Mouse (Mus musculus) gastrocnemius, postnatal 10 days (tissue): ENCODE measurements around the gene Osbpl2. TPM values are rescaled to one million over a fixed set of nuclear protein-coding genes. Genes with fewer than 3 reads are reported as not detected.
A peak's percentile ranks its signal among the peaks of the same experiment; 100 is the strongest.

ENCODE experiments used
- DNase-seq: peaks from one replicate; pipeline ENCODE4 v3.0.0; 2021; ENCODE audit warnings: mixed read lengths
- long read RNA-seq, 2 experiments: library from polyadenylated mRNA; stranded (forward); transcript quantifications; one replicate each; pipeline ENCODE4 v2.0.0; 2021
- total RNA-seq, 2 experiments: library from RNA; stranded (reverse); gene quantifications; 2 replicates each; pipeline ENCODE4 v1.2.3; 2021

Osbpl2 gene
- 10 to 100 TPM; 18.1 to 21.5 TPM for total RNA-seq
- long read RNA-seq, experiment 1, transcript Osbpl2-201 (14 exons, 2,805 nt) = major isoform, 35 of 56 reads
- long read RNA-seq, experiment 1, partial matches to known transcripts = 13 of 56 reads
- long read RNA-seq, experiment 1, other reads (novel, unspliced or antisense) = 8 of 56 reads
- long read RNA-seq, experiment 2, transcript Osbpl2-201 (14 exons, 2,805 nt) = major isoform, 42 of 52 reads
- long read RNA-seq, experiment 2, partial matches to known transcripts = 2 of 52 reads
- long read RNA-seq, experiment 2, other reads (novel, unspliced or antisense) = 7 of 52 reads

DNA sequence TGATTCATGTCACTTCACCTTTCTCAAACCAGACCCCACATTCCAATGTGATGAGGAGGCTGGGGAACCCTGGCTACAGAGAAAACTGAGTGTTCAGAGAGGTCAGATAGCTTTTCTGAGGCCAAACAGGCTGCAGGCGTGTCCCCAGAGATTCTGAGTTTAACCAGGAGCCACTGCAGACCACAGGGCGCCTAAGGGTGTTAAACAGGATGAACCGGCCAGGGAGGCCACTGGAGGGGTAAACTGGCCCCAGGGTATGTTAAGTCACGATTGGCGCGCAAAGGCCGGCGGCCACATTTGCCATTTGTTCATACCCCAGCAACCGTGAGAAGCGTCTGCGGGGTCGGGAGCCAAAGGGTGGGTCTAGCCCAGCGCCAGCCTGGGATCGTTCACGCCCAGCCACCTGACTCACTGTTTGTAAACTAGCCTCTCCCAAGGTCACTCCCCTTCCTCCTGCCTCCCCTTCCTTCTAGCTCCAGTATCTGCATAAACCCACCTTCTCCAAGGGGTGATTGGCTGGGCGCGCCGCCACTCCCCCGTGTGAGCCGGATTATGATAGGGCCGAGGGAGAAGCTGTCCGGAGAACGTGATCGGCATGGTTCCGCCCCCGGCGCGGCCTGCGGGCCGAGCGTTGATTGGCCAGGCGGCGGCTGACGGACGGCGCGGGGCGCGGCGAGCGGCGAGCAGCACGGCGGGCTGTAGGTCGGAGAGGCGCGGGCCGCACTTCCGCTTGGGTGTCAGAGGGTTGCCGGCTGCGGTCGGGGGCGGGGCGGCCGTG, at the start of gene Osbpl2:
Gene Osbpl2, plus strand, starts transcription at position 646 of the 778 bp plus-strand sequence.
- DNase-seq = peak; percentile 99

DNA sequence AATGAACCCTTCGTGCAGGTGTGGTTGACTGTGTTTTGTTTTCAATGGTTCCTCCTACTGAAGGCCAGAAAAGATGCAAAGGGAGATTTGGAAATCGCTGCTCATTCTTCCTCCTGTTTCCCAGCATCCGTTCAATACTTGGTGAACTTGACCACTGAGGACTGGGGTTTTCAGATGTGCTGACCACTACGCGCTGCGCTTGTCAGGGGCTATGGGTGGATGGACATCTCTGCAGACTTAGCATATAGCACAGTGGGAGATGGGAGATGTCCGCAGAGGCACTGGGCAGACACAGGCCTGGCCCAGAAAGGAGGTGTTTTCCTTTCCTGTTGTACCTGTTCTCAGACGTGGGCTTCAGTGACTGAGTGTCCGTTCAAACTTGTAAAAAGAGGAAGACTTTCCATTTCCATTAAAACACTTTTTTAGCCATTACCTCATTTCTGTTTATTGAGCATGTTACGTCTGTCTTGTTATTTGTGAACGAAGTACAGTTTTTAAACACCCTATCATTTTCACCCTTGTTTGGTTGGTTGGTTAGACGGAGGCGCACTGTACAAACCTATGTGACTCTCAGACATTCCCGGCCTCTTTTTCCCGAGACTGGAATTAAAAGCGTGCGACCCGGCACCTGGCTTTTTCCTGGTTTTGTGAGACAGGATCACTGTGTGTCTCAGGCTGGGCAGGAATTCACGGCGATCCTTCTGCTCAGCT, 49.2 kb upstream of the Osbpl2 start:
- DNase-seq = no peak

DNA sequence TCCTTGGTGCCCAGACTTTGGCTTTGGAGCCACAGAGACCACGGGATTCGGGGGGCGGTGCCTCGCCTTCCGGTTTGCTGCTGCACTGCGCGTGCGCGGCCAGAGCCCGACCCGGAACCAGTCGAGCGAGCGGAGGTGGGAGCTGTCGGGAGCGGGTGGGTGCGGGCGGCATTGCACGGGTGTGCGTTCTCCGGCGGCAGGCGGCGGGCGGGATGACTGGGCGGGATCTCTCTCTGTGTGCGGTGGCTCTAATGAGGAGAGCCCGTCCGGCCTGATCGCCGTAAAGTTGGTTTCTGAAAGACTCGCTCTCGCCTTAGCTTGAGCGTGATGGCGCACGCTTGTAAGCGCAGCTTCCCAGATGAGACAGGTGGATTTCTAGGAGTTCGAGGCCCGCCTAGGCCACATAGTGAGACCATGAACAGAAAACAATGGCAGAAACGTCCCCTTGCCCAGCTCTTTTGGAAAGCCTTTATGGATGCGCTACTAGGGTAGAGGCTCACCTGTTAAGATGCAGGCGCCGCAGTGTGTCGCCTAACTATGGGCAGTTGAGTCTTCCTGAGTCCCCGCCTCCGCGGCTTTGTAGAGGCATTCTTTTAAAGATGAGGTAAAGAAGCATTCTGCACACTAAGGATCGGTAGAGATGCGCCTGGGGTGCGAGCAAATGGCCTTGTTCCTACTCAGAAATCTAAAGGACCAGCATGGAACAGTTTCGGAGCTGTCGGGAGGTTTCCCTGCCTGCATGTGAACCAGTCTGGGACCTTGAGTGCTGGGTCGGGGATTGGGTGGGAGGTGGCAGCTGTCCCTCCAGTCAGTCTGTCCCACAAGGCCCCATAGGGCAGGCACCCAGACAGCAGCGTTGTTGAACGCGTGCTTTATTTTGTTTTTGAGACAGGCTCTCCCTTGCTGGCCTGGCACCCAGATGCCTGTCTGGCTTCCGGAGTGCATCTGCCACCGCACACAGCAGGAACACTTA, 48.3 kb upstream of the Osbpl2 start, which contains the start of gene Mtg2:
Gene Mtg2, plus strand, starts transcription at position 108 of the 973 bp plus-strand sequence.
- DNase-seq = peak; percentile 94

DNA sequence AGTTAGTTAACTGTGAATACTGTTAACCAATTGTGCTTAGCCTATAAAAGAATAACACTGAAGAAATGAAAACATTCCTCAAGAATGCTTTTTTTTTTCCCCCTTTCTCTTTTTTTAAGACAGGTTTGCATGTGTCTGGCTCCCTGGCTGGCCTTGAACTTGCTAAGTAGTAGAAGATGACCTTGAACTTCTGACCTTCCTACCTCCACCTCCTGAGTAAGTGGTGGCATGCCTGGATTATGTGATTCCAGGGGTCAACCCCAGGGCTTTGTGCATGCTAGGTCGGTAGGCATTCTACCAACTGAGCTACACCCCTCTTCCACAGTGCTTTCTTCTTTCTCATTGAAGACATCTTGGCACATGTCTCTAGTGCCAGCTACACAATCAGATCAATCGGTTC, 47.4 kb upstream of the Osbpl2 start:
- no peak for DNase-seq

DNA sequence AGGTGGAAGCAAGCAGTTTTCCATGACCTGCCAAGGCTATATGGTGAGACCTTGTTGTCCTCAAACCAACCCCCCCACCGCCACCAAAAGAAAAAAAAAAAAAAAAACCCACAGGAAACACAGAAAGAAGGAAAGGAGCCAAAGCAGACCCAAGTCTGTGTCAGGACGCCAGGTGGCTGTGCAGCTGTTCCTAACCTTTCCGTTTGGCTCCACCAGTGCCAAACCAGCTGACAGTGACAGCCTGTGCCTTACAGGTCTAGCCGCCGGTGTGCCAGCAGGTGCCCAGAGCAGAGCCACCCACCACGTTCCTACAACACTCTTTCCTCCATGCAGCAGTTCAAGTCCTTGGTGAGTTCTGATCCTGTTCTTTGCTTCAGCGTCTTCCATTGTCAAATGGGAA, 46.2 kb upstream of the Osbpl2 start:
- no peak for DNase-seq

DNA sequence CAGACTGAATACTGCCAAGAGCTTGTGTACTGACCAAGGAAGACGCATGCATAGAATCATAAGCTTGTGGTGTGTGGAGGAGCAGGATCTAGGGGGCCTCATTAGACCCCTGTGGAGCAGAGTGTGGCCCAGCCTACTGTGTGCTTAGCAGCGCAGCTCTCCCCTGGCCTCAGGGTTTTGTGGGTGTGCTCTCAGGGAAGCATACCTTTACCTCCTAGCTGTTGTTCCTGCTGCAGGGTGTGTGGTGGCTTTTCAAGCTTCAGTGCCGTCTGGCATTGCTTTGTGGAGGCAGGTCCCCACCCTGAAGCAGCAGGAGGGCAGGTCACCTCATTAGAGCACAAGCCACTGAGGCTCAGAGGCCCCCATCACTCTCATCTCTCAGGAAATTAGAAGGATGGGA, 41.5 kb upstream of the Osbpl2 start:
- no peak for DNase-seq

DNA sequence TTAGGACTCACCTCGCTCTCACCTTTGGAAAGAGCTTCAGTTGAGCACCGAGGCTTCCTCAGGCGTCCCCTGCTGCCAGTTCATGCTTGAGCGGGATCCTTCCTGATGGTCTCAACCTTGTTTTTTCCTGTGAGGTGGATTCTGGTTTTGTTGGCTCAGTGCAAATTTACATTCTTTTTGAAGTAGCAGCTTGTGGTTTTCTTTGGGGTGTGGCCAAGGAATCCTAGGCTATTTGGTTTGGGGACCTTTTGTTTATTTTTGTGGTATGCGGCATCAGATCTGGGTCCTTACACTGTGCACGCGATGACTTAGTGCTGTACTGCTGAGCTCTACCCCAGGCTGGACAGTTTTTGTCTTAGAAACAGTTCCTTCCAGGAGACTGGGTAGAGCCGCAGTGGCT, 38.4 kb upstream of the Osbpl2 start:
- no peak for DNase-seq

DNA sequence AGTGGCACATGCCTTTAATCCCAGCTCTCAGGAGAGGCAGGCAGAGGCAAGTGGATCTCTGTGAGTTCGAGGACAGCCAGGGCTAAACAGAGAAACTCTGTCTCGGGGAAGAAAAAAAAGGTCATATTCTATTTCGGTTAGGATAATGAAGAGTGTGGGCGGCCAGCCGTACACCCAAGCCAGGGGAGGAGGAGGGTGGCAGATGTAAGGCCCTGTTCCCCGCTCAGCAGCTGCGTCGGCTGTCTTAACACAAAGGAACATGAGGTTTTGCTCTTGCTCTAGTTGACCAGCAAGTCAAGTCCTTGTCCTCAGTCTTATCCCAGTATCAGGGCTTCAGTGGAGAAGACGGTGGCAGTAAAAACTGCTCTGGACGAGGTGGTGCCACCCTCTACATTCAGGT, 36.0 kb upstream of the Osbpl2 start:
- no peak for DNase-seq

DNA sequence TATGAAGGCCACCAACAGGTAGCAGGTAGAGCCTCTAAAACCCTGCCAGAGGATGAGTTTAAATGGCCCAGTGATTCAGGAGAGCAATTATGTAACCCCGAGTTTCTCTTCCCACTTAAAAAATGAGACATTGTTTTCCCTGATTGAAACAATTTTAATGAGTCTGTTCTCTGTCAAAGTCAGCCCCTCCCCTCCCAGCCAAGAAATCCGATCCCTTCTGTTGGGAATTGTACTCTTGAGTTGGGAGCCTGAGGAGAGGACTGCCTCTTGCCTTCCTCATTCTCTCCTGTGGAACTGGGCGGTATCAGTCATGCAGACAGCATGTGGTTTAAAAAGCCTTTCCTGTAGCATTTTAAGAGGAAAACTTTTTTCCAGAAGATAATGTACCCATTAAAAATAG, 34.5 kb upstream of the Osbpl2 start:
- DNase-seq = no peak

DNA sequence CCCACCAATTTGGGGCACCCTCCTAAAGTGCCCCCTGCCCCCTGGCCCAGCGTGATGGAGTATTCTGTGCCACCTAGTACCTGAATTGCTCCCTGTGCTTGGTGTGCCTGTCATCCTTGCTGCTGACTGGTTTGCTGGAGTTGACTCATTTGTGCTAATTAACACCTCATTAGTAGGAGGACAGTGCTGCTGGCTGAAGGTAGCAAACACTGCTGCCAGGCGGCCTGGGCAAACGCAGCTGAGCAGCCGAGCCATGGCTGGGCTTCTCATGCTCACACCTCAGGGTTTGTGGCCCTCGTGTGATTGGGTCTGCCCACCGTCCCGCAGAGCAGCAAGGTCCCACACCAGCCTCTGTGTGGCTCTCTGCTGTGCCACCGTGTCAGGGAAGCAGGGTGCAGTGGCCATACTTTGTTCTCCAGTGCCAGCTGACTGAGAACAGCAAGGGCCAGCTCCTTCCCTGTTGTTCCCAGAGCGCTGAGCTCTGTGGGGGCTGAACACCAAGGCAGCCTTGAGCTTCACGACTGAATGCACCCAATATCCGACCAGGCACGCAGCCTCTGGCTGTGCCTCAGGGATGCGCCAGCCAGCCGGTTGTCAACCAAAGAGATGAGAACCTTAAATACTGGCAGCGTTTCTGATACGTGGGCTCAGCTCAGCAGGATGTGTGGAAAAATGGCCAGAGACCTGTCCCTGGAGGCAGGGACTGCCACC, 33.0 kb upstream of the Osbpl2 start:
- DNase-seq = no peak

DNA sequence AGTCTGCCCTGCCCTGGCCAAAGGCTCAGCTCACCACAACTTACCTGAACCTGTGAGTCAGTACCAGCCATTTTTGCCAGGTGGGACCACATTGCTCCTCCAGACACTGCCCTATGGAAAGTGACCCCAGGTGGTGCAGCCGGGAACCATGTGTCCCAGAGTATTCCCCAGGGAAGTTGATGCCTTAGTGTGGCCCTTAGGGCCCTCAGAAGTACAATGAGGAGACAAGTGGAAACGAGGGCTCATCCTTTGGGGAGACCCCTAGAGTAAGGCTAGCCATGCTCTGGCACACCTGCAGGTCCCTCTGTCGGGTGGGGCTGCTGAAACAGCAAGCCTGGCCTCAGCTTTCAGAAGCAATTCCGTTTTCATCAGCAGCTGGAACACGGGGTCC, 32.5 kb upstream of the Osbpl2 start:
- no peak for DNase-seq

DNA sequence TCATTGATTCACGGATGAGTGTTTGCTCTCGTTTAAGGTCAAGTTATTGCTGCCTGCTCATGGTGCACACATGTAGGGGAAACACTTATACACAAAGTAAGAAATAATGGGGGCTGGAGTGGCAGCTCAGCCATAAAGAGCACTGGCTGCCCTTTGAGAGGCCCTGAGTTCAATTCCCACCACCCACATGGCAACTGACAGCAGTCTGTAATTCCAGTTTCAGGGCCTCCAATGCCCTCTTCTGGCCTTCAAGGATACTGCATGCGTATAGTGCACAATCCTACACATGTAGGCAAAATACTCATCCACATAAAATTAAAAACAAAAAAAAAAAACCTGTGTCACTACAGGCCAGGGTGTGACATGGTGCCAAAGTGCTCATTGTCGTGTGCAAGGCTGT, 31.6 kb upstream of the Osbpl2 start:
- no peak for DNase-seq

DNA sequence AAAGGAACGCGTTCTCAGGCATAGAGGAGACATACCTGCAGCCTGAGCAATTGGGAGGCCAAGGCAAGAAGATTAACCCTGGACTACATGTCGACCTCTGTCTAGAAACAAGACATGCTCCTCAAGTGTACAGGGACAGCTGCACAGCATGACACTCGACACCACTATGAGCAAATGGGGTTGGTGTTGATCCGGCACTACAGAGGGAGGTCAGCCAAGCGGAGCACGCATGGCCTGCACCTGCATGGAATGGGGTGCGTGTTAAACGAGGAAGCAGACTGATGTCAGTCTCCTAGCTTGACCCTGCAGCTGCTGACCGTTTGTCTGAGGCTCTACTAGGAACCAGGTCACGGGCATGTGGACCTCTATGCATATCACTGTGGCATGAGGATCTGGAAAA, 28.8 kb upstream of the Osbpl2 start:
- no peak for DNase-seq

DNA sequence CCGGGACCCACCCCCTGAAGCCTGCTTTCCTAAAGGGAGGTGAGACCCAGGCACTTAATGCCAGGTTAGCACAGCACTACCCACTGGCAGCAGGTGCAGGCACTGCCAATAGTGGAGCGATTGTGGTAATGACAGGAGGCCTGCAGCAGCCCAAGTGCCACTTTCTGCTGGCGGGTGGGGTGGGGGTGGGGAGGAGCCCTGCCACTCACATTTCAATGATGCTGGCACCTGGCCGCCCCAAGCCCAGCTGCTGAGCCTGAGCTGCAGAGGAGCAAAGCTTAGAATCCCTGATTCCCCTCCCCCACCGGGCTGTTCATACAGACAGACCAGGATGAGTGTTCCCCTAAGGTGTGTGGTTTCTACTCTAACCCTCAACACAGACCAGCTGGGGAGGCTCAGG, 23.4 kb upstream of the Osbpl2 start:
- no peak for DNase-seq

DNA sequence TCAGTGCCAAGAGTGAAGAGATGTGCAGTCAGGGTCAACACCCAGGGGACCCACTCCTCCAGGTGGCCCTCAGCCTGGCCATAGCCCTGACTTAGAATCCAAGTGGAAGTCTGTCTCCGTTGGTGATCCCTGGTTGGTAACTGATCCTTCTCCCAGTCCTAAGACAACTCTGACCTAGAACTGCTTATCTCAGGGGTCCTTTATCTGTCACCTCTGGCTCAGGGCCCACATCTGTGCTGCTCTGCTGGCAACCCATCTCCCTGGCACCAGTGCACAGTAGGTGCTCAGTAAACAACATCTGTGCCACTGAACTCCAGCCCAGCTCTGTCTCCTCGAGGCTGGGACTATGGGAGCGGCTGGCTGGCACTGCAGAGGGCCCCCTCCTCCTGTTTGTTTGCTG, 21.5 kb upstream of the Osbpl2 start:
- no peak for DNase-seq

DNA sequence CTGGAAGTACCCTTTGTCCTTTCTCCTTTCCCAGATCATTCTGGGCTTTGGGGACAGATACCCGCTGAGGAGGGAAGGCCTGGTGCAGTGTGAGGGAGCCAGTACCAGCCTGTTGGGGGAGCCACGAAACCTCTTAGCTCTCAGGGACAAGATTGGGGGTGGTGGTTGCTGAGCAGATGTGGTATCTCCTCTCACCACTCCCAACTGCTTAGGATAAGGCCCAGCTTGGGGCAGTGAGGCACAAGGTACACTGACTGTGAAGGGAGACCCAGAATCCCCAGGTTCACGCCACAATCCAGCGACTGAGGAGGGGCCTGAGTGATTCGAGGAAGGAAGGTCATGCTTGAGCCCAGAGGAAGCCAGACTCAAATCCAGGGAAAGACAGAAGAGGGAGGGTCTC, 20.9 kb upstream of the Osbpl2 start:
- no peak for DNase-seq

DNA sequence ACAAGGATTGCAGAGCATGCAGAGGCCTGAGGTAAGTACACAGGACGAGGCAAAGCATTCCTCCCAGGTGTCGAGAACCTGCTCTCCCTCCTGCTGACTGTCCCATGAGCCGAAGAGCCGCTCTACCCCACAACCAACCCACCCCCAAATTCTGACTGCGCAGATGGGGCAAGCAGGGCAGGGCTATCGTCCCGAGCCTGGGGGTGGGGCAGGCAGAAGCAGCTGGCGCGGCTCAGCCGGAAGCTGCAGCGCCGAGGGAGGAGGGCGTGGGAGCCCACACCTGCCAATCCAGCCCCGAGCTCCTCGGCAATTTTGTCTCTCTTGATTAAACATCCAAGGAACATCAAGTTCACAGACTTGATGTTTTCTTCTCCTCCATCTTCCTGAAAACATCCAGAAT, 19.6 kb upstream of the Osbpl2 start:
- no peak for DNase-seq

DNA sequence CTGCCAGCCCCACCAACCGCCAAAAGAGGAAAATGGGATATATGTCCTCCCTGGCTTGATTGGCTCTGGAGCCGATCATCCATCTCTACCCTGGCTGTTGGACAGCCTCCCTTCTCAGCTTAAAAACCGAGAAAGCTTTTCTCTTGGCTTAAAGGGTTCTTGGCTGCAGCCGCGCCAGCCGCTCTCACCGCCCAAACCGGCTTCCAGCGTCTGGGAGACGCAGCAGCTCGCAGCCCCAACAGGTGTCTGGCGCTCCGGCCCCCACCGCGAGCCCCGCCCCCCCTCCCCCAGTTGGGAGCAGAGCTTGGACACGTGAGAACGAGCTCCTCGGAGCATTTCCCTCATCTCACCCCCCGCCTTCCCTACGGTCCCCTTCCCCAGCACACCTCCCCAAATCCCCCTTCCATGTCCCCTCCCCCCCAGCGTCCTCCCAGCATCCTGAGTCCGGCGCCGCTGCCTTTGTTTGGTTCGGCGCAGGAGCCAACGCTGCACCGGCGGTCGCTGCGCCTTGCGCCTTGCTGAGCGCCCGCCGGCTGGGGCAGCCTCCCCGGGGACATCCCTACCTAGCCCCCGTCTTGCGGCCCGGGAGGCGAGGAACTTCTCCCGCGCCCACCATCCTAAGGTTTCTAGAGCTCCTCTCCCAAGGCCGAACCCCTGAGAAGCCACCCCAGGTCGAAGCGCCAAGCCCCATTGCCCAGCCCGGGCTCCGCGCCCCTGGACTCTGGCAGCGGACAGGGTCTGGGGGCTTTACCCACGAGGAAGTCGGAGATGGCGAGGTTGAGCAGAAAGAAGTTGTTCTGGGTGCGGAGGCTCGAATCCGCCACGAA, 15.7 kb upstream of the Osbpl2 start:
- no peak for DNase-seq

DNA sequence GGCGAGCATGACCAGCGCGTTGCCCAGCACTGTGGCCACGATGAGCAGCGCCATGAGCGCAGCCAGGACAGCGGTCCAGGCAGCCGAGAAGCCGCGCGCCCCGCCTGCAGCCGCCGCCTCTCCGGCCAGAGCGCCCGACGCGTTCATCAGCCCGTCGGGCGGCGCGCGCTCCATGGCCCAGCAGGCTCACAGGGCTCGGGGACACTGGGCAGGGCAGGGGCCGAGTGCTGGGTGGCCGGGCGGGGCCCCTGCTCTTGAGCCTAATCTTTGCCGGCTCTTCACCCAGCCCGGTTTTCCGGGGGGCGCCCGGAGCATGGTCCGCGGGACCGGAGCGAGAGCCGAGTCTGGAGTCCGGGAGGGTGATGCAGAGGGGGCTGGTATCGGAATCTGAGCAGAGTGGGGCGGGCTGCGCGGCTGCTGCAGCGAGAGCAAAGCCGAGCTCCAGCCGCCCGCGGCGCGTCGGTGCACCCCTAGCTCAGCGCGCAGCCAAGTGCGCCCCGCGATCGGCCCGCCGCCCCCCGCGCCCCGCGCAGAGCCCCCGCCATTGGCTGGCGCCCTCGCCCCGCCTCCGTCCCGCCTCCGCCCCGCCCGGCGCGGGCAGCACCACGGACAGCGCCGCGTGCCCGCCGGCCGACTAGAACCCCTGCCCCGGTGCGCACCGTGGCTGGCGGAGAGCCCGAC, 15.0 kb upstream of the Osbpl2 start, which contains the start of gene Hrh3:
Gene Hrh3, minus strand, starts transcription at position 511 of the 681 bp plus-strand sequence.
- peak; percentile 81 for DNase-seq
